Mouse (Mus musculus): ENCODE measurements at regions not wholly inside any gene's neighbourhood (a gene's known extent, or its start where the extent isn't known, plus 50 kb on each side); places are given as distances from the start of the nearest gene placed in this dataset.
A peak's percentile ranks its signal among the peaks of the same experiment; 100 is the strongest.

DNA sequence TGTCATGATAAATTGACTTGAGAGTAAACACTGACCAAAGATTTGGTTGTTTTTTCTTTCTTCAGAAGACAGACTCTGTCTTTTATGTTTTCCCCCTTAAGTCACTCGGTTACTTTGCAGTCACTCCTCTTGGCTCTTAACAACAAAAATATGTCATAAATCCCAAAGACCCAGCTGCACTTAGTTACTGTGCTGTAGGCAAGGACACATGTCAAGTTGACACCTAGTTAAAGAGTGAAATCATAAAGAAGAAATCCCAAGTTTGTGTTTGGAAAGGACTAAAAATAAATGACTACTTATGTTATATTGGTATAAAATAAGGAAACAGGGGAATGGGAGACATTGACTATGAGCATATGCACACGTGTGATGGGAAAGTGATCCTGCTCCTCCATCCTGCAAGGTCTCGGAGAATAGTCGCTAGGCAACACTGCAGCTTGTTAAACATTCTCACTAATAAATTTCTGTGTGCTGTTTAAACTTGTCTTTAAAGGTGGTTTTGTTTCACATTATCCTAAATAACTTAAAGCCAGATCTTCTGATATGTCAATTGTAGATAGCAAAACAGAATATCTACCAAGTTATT lies 298.1 kb downstream of the Gulp1 start:
- DNase-seq (ENCODE audit: low read depth, low spot score), result no peak

DNA sequence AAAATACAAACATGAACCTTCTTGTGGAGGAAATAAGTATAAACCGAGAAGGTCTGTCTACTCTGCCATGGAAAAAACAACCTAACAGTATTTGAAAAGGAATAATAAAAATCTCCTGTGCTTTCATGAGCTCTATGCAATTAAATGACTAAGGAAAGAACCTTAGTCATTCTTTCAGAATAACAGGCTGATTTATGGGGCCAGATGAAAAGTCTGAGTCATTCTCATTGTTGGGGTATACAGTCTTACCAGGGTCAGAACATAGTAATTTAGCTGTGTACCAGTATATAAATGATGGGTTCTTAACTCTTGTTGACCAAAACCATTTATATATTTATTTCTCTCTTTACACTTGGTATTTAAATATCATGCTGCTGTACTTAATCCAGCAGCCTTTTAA lies 312.1 kb downstream of the Gulp1 start:
- no peak for DNase-seq (ENCODE audit: low read depth, low spot score)

DNA sequence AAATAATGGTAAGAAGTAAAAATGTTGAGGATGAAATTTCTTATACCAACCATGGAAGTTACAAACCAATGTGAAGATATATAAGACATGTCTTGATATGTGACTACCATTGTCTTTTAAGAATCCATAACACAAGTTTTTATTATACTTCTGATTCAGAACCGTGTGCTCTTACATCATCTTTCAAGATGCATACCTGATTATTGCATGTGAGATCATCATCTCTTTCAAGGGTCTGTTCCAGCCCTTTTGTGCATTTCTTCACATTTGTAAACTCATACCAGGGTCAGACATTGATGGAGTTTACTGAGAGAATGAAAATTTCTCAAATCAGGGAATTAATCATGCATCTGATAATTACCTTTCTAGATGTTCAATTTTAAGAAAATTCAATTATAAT lies 312.5 kb downstream of the Gulp1 start:
- no peak for DNase-seq (ENCODE audit: low read depth, low spot score)

DNA sequence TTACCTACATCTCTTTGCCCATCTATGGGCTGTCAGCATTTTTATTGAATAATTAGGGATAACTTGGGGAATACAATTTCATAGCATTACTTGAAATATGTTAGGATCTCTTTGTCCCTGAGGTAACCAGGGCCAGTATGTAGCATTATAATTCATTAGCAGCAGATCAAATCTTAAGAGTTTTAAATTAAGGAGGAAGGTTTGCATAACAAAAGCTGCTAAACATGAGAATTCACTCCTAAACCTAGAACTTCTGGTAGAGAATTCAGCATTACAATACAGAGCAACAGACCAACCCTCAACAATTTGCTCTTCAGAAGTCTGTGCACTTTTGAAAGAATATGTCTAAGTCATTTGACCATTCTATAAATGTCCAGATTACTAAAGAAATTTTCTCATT lies 340.3 kb downstream of the Gulp1 start:
- DNase-seq (ENCODE audit: low read depth, low spot score), result peak; percentile 50

DNA sequence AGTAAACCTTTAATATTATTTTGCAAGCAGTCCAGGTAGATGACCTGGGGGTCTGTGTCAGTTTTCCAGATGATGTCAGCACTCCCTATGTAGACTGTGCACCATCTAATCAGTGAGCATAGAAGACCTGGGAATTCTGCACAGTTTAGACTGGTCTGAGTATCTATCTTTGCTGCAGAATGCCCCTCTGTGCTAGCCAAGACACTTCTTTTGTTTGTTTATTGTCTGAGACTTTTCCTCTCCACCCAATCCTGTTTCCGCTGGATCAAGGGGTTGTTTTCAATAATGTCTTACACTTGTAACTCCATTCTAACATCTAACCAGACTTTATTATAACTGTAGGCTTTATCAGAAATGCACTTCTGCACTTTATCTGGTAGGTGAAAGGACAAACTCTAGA lies 341.1 kb downstream of the Gulp1 start:
- DNase-seq (ENCODE audit: low read depth, low spot score), result no peak

Measured in R1 (cell line).